Mouse (Mus musculus): ENCODE measurements at regions not wholly inside any gene's neighbourhood (a gene's known extent, or its start where the extent isn't known, plus 50 kb on each side); places are given as distances from the start of the nearest gene placed in this dataset.

DNA sequence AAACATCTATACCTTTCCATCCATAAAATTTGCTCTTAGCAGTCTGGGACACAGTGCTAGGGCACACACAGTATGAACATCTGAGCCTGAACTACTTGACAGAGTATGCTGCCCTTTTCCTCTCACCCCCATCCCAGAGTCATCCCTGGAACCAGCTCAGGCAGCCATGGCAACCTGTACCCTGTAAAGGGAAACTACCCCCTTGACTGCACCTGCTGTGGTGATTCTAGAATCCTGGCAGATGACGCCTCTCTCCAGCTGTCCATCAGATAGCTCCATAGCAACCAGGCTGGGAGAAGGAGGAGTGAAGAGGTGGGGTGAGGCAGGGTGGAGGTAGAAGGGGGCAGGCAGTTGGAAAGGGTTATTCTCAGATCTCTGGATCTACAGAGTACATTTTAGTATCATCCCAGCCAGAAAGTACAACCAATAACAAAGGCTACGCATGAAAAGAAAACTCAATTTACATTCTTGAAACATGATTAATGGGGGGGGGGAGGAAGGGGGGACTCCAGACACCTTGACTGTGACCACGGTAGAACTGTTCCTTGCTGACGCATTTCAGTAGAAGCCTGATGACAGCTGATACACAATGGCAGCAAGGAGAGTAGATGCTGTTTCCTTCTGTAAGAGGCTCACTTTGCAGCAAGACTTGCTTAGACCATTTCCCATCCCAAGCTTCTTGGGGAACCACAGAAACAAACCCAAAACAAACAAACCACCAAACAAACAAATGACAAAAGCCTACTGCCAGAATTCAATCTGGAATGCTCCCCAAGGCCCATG is 97.2 kb upstream of the Rreb1 start:
- no peak for ATAC-seq (ENCODE audit: insufficient read depth)
- Histone ChIP-seq H3K9me3 (ENCODE audit: control insufficient read depth, low read length) (no peaks in the 10 kb centered on the region), H3K27ac (no peak overlapping the region), H3K9ac (replicated peaks) (no peak overlapping the region), H3K27me3 (ENCODE audit: control insufficient read depth, insufficient read depth, low read length) (no peaks in the 10 kb centered on the region), H3K36me3 (replicated peaks; ENCODE audit: control insufficient read depth, insufficient read depth, low read depth) (no peaks in the 10 kb centered on the region), H3K4me2 (ENCODE audit: low read depth) (no peak overlapping the region), H3K4me3 (ENCODE audit: insufficient read depth in 1 of 2, low read depth in 2 of 2, low read length in 2 of 2) (no peak overlapping the region), H3K4me1 (replicated peaks; ENCODE audit: control insufficient read depth in 2 of 2, insufficient read depth in 2 of 2, low read length in 1 of 2) (peaks cover 0 to 2% of the 10 kb centered on the region in 2 experiments; a peak in 1 of 4 replicates)
- WGBS (ENCODE audit: insufficient replicate concordance): 41% methylated on average over 4 of the region's 4 CpGs
- DNase-seq (ENCODE audit: low read depth in 3 of 3, low spot score in 3 of 3): no peak
- TF ChIP-seq CTCF (IDR thresholded peaks at IDR 0.05; ENCODE audit: low read depth): no peak
- TF ChIP-seq EP300 (IDR thresholded peaks at IDR 0.05; ENCODE audit: low read depth): no peak

- Histone ChIP-seq H3K27ac (no peak overlapping the region), H3K4me2 (ENCODE audit: low read depth) (no peak overlapping the region), H3K4me1 (replicated peaks; ENCODE audit: control insufficient read depth in 2 of 2, insufficient read depth in 2 of 2, low read length in 1 of 2) (no peaks in the 10 kb centered on the region), H3K36me3 (replicated peaks; ENCODE audit: control insufficient read depth, insufficient read depth, low read depth) (no peaks in the 10 kb centered on the region), H3K27me3 (ENCODE audit: control insufficient read depth, insufficient read depth, low read length) (no peaks in the 10 kb centered on the region), H3K9me3 (ENCODE audit: control insufficient read depth, low read length) (no peaks in the 10 kb centered on the region), H3K9ac (replicated peaks) (no peak overlapping the region), H3K4me3 (ENCODE audit: insufficient read depth in 1 of 2, low read depth in 2 of 2, low read length in 2 of 2) (no peak overlapping the region)
- no peak for TF ChIP-seq EP300 (IDR thresholded peaks at IDR 0.05; ENCODE audit: low read depth)
- TF ChIP-seq CTCF (IDR thresholded peaks at IDR 0.05; ENCODE audit: low read depth): no peak
- DNase-seq (ENCODE audit: low read depth in 3 of 3, low spot score in 3 of 3) (no peak), ATAC-seq (ENCODE audit: insufficient read depth) (no peak)
- 66% methylated on average over 6 of the region's 6 CpGs for WGBS (ENCODE audit: insufficient replicate concordance)
These were observed 95.0 kb upstream of the Rreb1 start for GRCm38 (mm10) chr13:37683045-37683679.

GRCm38 (mm10) chr13:37685617-37686016 is 92.6 kb upstream of the Rreb1 start:
- H3K9me3 ChIP-seq (ENCODE audit: control insufficient read depth, low read length): no peaks in the 10 kb centered on the region
- no peak overlapping the region for H3K4me2 ChIP-seq (ENCODE audit: low read depth)
- H3K4me1 ChIP-seq (replicated peaks; ENCODE audit: control insufficient read depth in 2 of 2, insufficient read depth in 2 of 2, low read length in 1 of 2): peaks cover 0 to 3% of the 10 kb centered on the region in 2 experiments; a peak in 1 of 4 replicates
- H3K36me3 ChIP-seq (replicated peaks; ENCODE audit: control insufficient read depth, insufficient read depth, low read depth): no peaks in the 10 kb centered on the region
- H3K27ac ChIP-seq: no peak overlapping the region
- DNase-seq (ENCODE audit: low read depth in 3 of 3, low spot score in 3 of 3) (no peak), ATAC-seq (ENCODE audit: insufficient read depth) (no peak)
- TF ChIP-seq CTCF (IDR thresholded peaks at IDR 0.05; ENCODE audit: low read depth): no peak
- no peak for TF ChIP-seq EP300 (IDR thresholded peaks at IDR 0.05; ENCODE audit: low read depth)
- 49% methylated on average over 2 of the region's 2 CpGs for WGBS (ENCODE audit: insufficient replicate concordance)
- no peak overlapping the region for H3K4me3 ChIP-seq (ENCODE audit: insufficient read depth in 1 of 2, low read depth in 2 of 2, low read length in 2 of 2)
- no peak overlapping the region for H3K9ac ChIP-seq (replicated peaks)
- H3K27me3 ChIP-seq (ENCODE audit: control insufficient read depth, insufficient read depth, low read length): no peaks in the 10 kb centered on the region

GRCm38 (mm10) chr13:37686109-37686508 is 92.1 kb upstream of the Rreb1 start:
- no peak overlapping the region for H3K4me3 ChIP-seq (ENCODE audit: insufficient read depth in 1 of 2, low read depth in 2 of 2, low read length in 2 of 2)
- 42% methylated on average over 2 of the region's 2 CpGs for WGBS (ENCODE audit: insufficient replicate concordance)

DNA sequence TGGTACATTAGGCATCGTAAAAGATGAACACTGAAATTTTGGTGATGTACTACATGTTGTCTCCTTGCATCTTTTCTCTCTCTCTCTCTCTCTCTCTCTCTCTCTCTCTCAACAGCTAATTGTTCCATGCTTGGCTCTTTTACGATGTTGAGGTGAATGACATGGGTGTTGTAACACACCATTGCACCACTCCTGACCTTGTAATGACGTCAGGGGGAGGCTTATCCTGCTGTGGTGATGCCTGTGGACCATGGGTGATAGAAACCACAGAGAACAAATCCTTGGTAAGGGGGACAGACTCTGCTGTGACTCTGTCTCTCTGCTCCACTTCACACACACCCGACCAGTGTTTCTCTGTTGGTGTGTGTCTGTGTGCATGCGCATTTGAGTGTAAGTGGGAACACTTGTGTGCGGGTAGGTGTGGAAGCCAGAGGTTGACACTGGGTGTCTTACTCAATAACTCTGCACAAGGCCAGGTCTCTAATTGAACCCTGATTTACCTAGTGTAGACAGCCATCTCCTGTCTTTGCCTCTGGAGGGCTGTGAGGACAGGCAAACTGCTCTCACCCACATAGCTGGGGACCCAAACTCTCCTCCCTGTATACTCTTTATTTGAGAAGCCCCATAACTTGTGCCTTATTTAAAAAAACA is 88.9 kb upstream of the Rreb1 start:
- no peaks in the 10 kb centered on the region for H3K27me3 ChIP-seq (ENCODE audit: control insufficient read depth, insufficient read depth, low read length)
- TF ChIP-seq CTCF (IDR thresholded peaks at IDR 0.05; ENCODE audit: low read depth) (no peak), EP300 (IDR thresholded peaks at IDR 0.05; ENCODE audit: low read depth) (no peak)
- DNase-seq (ENCODE audit: low read depth in 3 of 3, low spot score in 3 of 3) (no peak), ATAC-seq (ENCODE audit: insufficient read depth) (no peak)
- no peak overlapping the region for H3K27ac ChIP-seq
- no peak overlapping the region for H3K4me2 ChIP-seq (ENCODE audit: low read depth)
- H3K4me1 ChIP-seq (replicated peaks; ENCODE audit: control insufficient read depth in 2 of 2, insufficient read depth in 2 of 2, low read length in 1 of 2): peaks cover 0 to 3% of the 10 kb centered on the region in 2 experiments; a peak in 1 of 4 replicates
- no peak overlapping the region for H3K9ac ChIP-seq (replicated peaks)
- H3K4me3 ChIP-seq (ENCODE audit: insufficient read depth in 1 of 2, low read depth in 2 of 2, low read length in 2 of 2): no peak overlapping the region
- no peaks in the 10 kb centered on the region for H3K9me3 ChIP-seq (ENCODE audit: control insufficient read depth, low read length)
- no peaks in the 10 kb centered on the region for H3K36me3 ChIP-seq (replicated peaks; ENCODE audit: control insufficient read depth, insufficient read depth, low read depth)
- whole genome bisulfite sequencing (ENCODE audit: insufficient replicate concordance): 72% methylated on average over 6 of the region's 6 CpGs

More at GRCm38 (mm10) chr13:37686109-37686508, 92.1 kb upstream of the Rreb1 start:
- TF ChIP-seq EP300 (IDR thresholded peaks at IDR 0.05; ENCODE audit: low read depth) (no peak), CTCF (IDR thresholded peaks at IDR 0.05; ENCODE audit: low read depth) (no peak)
- no peaks in the 10 kb centered on the region for H3K27me3 ChIP-seq (ENCODE audit: control insufficient read depth, insufficient read depth, low read length)
- no peak overlapping the region for H3K27ac ChIP-seq
- no peak overlapping the region for H3K9ac ChIP-seq (replicated peaks)
- ATAC-seq (ENCODE audit: insufficient read depth) (no peak), DNase-seq (ENCODE audit: low read depth in 3 of 3, low spot score in 3 of 3) (no peak)
- no peaks in the 10 kb centered on the region for H3K9me3 ChIP-seq (ENCODE audit: control insufficient read depth, low read length)
- peaks cover 0 to 3% of the 10 kb centered on the region in 2 experiments; a peak in 1 of 4 replicates for H3K4me1 ChIP-seq (replicated peaks; ENCODE audit: control insufficient read depth in 2 of 2, insufficient read depth in 2 of 2, low read length in 1 of 2)
- H3K4me2 ChIP-seq (ENCODE audit: low read depth): no peak overlapping the region
- H3K36me3 ChIP-seq (replicated peaks; ENCODE audit: control insufficient read depth, insufficient read depth, low read depth): no peaks in the 10 kb centered on the region

All from liver, embryonic 14.5 days (tissue).